Mouse (Mus musculus): ENCODE results near the gene Dnah2. TPM values are rescaled to one million over a fixed set of nuclear protein-coding genes. Genes with fewer than 3 reads are reported as not detected.

Dnah2 gene
- polyA plus RNA-seq (2012; rRNA removed): 1.5 and 2.1 TPM in 2 replicates

DNA sequence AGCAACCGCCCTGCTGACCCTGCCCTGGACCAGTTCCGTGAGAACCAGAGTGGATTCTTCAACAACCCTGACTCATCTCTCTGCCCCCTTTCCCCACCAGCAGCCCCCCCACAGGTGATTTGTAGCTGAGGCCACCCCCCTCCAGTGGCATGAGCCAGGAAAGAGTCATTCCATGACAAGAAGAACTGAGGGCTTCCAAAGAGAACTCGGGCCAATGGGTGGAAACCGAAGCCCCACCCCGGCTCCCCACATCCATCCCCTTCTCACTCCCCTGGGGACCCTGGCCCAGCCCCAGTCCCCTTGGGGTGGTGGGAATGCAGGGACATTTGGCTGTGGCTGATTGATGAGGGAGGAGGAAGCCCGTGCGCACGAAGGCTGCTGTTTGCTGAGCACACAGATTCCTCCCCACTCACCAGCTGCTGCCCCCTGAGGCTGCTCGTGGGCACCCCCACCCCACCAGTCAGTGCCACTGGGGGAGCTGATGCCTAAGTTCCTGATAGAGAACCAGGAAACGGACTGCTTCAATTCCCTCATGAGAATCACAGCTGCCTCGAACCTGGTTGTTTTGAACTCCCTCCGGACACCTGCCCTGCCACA lies at the start of gene Dnah2:
Gene Dnah2, minus strand, starts transcription at position 51 of the 597 bp plus-strand sequence.

DNA sequence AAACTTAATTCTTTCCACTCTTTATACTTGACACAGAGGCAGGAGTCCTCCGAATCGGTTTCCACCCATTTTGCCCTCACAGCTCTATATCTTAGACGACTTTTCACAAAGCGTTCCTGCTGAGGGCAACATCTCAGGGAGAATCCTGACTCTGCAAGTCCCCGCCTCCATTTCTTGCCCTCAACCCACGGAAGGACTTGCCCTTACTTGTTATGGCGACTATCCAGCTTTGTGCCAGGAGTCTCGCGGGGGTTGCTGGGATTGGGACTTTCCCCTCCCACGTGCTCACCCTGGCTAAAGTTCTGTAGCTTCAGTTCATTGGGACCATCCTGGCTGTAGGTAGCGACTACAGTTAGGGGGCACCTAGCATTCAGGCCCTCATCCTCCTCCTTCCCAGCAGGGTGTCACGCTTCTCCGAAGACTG lies 31.2 kb upstream of the Dnah2 start, which contains the start of the genes Wrap53 and Trp53:
Gene Wrap53, minus strand, starts transcription at position 165 of the 424 bp plus-strand sequence.
Gene Trp53, plus strand, starts transcription at position 269 of the 424 bp plus-strand sequence.

GRCm38 (mm10) chr11:69559851-69560765 lies 11.2 kb upstream of the Dnah2 start, which contains the start of gene Efnb3:
Efnb3 (minus strand) TSS chr11:69560205.

GRCm38 (mm10) chr11:69413221-69414181 lies 135.4 kb downstream of the Dnah2 start, which contains the start of gene Kdm6b:
Kdm6b (minus strand) TSS chr11:69413675.

GRCm38 (mm10) chr11:69398059-69398458 lies 150.9 kb downstream of the Dnah2 start, which contains the start of gene Tmem88:
Tmem88 (minus strand) TSS chr11:69398234.

GRCm38 (mm10) chr11:69395235-69395633 lies 153.7 kb downstream of the Dnah2 start, which contains the start of the genes Naa38 and Cyb5d1:
Naa38 (plus strand) TSS chr11:69395487.
Cyb5d1 (minus strand) TSS chr11:69395631.

Other genes starting within 250 kb of the Dnah2 start
- 49.2 and 87.7 TPM in 2 replicates for gene Cntrob, start 225.3 kb downstream of the Dnah2 start, polyA plus RNA-seq (2012; rRNA removed)
- gene Trappc1, start 225.1 kb downstream of the Dnah2 start, polyA plus RNA-seq (2012; rRNA removed): 142 and 178 TPM in 2 replicates
- 3.3 and 3.6 TPM in 2 replicates for gene Kcnab3, start 222.9 kb downstream of the Dnah2 start, polyA plus RNA-seq (2012; rRNA removed)
- 23.9 and 43.4 TPM in 2 replicates for gene Rnf227, start 208.6 kb downstream of the Dnah2 start, polyA plus RNA-seq (2012; rRNA removed)
- gene Chd3, start 179.7 kb downstream of the Dnah2 start, polyA plus RNA-seq (2012; rRNA removed): 300 and 312 TPM in 2 replicates
- gene Naa38, start 153.6 kb downstream of the Dnah2 start, polyA plus RNA-seq (2012; rRNA removed): 82.7 and 106 TPM in 2 replicates
- gene Cyb5d1, start 153.5 kb downstream of the Dnah2 start, polyA plus RNA-seq (2012; rRNA removed): 32.4 and 41.8 TPM in 2 replicates
- gene Tmem88, start 150.9 kb downstream of the Dnah2 start, polyA plus RNA-seq (2012; rRNA removed): 8.5 and 12.8 TPM in 2 replicates
- 23.4 and 26.2 TPM in 2 replicates for gene Kdm6b, start 135.4 kb downstream of the Dnah2 start, polyA plus RNA-seq (2012; rRNA removed)
- gene Efnb3, start 11.1 kb upstream of the Dnah2 start, polyA plus RNA-seq (2012; rRNA removed): 60.4 and 60.6 TPM in 2 replicates
- 22.5 and 33.0 TPM in 2 replicates for gene Wrap53, start 31.1 kb upstream of the Dnah2 start, polyA plus RNA-seq (2012; rRNA removed)
- gene Trp53, start 31.2 kb upstream of the Dnah2 start, polyA plus RNA-seq (2012; rRNA removed): 151 and 154 TPM in 2 replicates
- 11.4 and 13.4 TPM in 2 replicates for gene Atp1b2, start 56.8 kb upstream of the Dnah2 start, polyA plus RNA-seq (2012; rRNA removed)
- gene Shbg, start 68.8 kb upstream of the Dnah2 start, polyA plus RNA-seq (2012; rRNA removed): 0.86 and 1.6 TPM in 2 replicates
- gene Sat2, start 72.9 kb upstream of the Dnah2 start, polyA plus RNA-seq (2012; rRNA removed): 14.8 and 16.0 TPM in 2 replicates
- gene Fxr2, start 83.9 kb upstream of the Dnah2 start, polyA plus RNA-seq (2012; rRNA removed): 126 and 156 TPM in 2 replicates
- 0.12 and 0.22 TPM in 2 replicates for gene Sox15, start 106.2 kb upstream of the Dnah2 start, polyA plus RNA-seq (2012; rRNA removed)
- gene Mpdu1, start 113.5 kb upstream of the Dnah2 start, polyA plus RNA-seq (2012; rRNA removed): 97.0 and 101 TPM in 2 replicates
- 4.7 and 9.4 TPM in 2 replicates for gene Cd68, start 117.0 kb upstream of the Dnah2 start, polyA plus RNA-seq (2012; rRNA removed)
- 1,301 and 1,419 TPM in 2 replicates for gene Eif4a1, start 123.3 kb upstream of the Dnah2 start, polyA plus RNA-seq (2012; rRNA removed)
- 92.5 and 186 TPM in 2 replicates for gene Senp3, start 133.0 kb upstream of the Dnah2 start, polyA plus RNA-seq (2012; rRNA removed)
- 0.29 and 0.97 TPM in 2 replicates for gene Tnfsf13, start 136.7 kb upstream of the Dnah2 start, polyA plus RNA-seq (2012; rRNA removed)
- 4.4 and 4.9 TPM in 2 replicates for gene Tnfsf12, start 146.7 kb upstream of the Dnah2 start, polyA plus RNA-seq (2012; rRNA removed)
- 1.7 and 2.3 TPM in 2 replicates for gene Tnfsfm13, start 147.0 kb upstream of the Dnah2 start, polyA plus RNA-seq (2012; rRNA removed)
- gene Polr2a, start 209.5 kb upstream of the Dnah2 start, polyA plus RNA-seq (2012; rRNA removed): 48.6 and 79.6 TPM in 2 replicates
- gene Slc35g3, start 212.9 kb upstream of the Dnah2 start, polyA plus RNA-seq (2012; rRNA removed): 0.16 and 0.30 TPM in 2 replicates
- 4.7 and 5.0 TPM in 2 replicates for gene Zbtb4, start 216.8 kb upstream of the Dnah2 start, polyA plus RNA-seq (2012; rRNA removed)
- 1.7 and 15.7 TPM in 2 replicates for gene Chrnb1, start 246.8 kb upstream of the Dnah2 start, polyA plus RNA-seq (2012; rRNA removed)

Data from central nervous system, embryonic 11.5 days (tissue).